Mouse (Mus musculus): ENCODE data around the gene P4ha2.
A peak's percentile ranks its signal among the peaks of the same experiment; 100 is the strongest.

GRCm38 (mm10) chr11:54144886-54145285 lies 45.0 kb downstream of the P4ha2 start:
- peak; percentile 61; the same call in 1 of the 2 replicates for TF ChIP-seq CTCF (IDR thresholded peaks at IDR 0.05; ENCODE audit: low read depth, low read length)
- no peak for TF ChIP-seq TAL1 (conservative IDR thresholded peaks at IDR 0.05; ENCODE audit: low read depth, low read length)
- TF ChIP-seq GATA1 (IDR thresholded peaks at IDR 0.05; ENCODE audit: borderline replicate concordance, low read length), result no peak
